Mouse (Mus musculus) hindbrain, embryonic 15.5 days (tissue): ENCODE measurements around the gene Mrpl19. TPM values are rescaled to one million over a fixed set of nuclear protein-coding genes. Genes with fewer than 3 reads are reported as not detected.

Experiments
- ATAC-seq: fragments of 200-750 bp; cut with Nextera tagmentation; 2 replicates; pipeline ENCODE4 v1.8.0; 2017; ENCODE audit warnings: low read depth, moderate number of reproducible peaks, moderate TSS enrichment; ENCODE audit not compliant: low FRiP score
- H3K27ac ChIP-seq: fragments of 300-500 bp; sonication (generic); replicated peaks from 2 replicates; pipeline ENCODE4 v1.5.1; 2015; ENCODE audit warnings: mild to moderate bottlenecking, inconsistent platforms
- H3K27me3 ChIP-seq: fragments of 300-500 bp; sonication (generic); 2 replicates; pipeline ENCODE4 v1.6.1; 2015; ENCODE audit warnings: control low read depth, inconsistent platforms
- H3K36me3 ChIP-seq: fragments of 300-500 bp; sonication (generic); 2 replicates; pipeline ENCODE4 v1.6.1; 2015; ENCODE audit warnings: control low read depth, inconsistent platforms
- H3K4me1 ChIP-seq: fragments of 300-500 bp; sonication (generic); replicated peaks from 2 replicates; pipeline ENCODE4 v1.6.1; 2015; ENCODE audit warnings: control low read depth, inconsistent platforms
- H3K4me2 ChIP-seq: fragments of 300-500 bp; sonication (generic); 2 replicates; pipeline ENCODE4 v1.6.1; 2015; ENCODE audit warnings: moderate library complexity, mild to moderate bottlenecking, inconsistent platforms
- H3K4me3 ChIP-seq: fragments of 300-500 bp; sonication (generic); 2 replicates; pipeline ENCODE4 v1.5.1; 2015; ENCODE audit warnings: mild to moderate bottlenecking, inconsistent platforms
- H3K9ac ChIP-seq: fragments of 300-500 bp; sonication (generic); 2 replicates; pipeline ENCODE4 v1.6.1; 2015; ENCODE audit warnings: inconsistent platforms
- H3K9me3 ChIP-seq: fragments of 300-500 bp; sonication (generic); 2 replicates; pipeline ENCODE4 v1.6.1; 2016; ENCODE audit warnings: control low read depth, inconsistent platforms
- WGBS: fragments of 180-500 bp; shearing (Covaris S2); methylation state at CpG from one replicate; pipeline ENCODE4 v1.1.7; 2015; 5-methylcytosine and 5-hydroxymethylcytosine counted together
- polyA plus RNA-seq: library from polyadenylated mRNA; unstranded; fragments of >200 nt; fragmentation: Nextera tagmentation; extraction: Ambion mirVana; gene quantifications from 2 replicates; pipeline ENCODE4 v1.2.1, GENCODE M21; 2015

The Mrpl19 gene
- polyA plus RNA-seq, 1 experiment from 2014 or later: 42.8 TPM

GRCm38 (mm10) chr6:81971196-81971595 lies 5.4 kb upstream of the Mrpl19 start:
- Histone ChIP-seq H3K9ac (no peak overlapping the region), H3K9me3 (no peaks in the 10 kb centered on the region), H3K4me3 (no peak overlapping the region), H3K36me3 (no peaks in the 10 kb centered on the region), H3K4me1 (no peaks in the 10 kb centered on the region), H3K27me3 (no peaks in the 10 kb centered on the region), H3K27ac (no peak overlapping the region), H3K4me2 (no peak overlapping the region)
- 85% methylated on average over 7 of the region's 7 CpGs for WGBS
- no peak for ATAC-seq

DNA sequence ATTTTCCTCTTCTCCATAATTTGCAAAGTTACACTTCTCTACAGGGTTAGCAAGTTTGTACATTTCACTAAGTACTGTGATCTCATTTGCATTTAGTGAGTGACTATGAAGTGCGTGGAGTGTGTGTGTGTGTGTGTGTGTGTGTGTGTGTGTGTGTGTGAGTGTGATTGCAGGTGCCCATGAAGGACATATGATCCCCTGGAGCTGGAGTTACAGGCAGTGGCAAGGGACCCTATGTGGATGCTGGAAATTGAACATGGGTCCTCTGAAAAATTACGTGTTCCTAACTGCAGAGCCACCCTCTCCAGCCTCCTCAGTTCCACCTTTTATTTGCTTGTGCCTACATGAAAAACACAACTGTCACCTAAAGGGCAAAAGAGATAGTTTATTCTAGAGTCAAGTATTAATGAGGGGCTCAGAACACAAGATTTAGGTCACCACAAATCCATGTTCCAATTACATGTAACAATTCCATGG lies 348 bp upstream of the Mrpl19 start:
- peaks cover 21% of the 10 kb centered on the region for H3K36me3 ChIP-seq
- H3K4me1 ChIP-seq: peaks cover 12% of the 10 kb centered on the region
- peak overlapping the region; percentile 66 for H3K4me2 ChIP-seq
- H3K27ac ChIP-seq: no peak overlapping the region
- no peaks in the 10 kb centered on the region for H3K9me3 ChIP-seq
- no peak overlapping the region for H3K9ac ChIP-seq
- WGBS: 42% methylated on average over 2 of the region's 2 CpGs
- peak; percentile 75 for ATAC-seq
- peak overlapping the region; percentile 97 for H3K4me3 ChIP-seq
- no peaks in the 10 kb centered on the region for H3K27me3 ChIP-seq

DNA sequence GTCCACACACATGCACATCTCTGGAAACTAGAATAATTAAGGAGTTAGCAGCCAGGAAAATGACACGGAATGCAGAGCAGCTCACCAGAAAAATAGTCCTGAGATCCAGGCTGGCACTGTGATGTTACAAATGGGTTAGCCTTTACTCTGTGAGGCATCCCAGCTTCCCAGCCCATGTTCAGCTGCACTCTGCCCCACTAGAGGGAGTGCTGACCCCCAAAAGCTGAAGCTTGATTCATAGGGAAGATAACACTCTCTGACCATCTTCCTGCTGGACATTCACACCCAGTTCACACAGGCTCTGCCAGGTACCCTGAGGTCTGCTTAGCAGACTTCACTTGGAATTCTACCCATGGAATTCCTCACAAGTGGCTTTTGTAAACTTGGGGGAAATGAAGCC lies 5.5 kb downstream of the Mrpl19 start:
- H3K36me3 ChIP-seq: peaks cover 68% of the 10 kb centered on the region
- no peaks in the 10 kb centered on the region for H3K9me3 ChIP-seq
- 89% methylated on average over 1 of the region's 1 CpGs for WGBS
- no peak overlapping the region for H3K4me3 ChIP-seq
- H3K4me1 ChIP-seq: peaks cover 9% of the 10 kb centered on the region
- ATAC-seq: no peak
- H3K27ac ChIP-seq: no peak overlapping the region
- H3K27me3 ChIP-seq: no peaks in the 10 kb centered on the region
- no peak overlapping the region for H3K4me2 ChIP-seq
- H3K9ac ChIP-seq: no peak overlapping the region

DNA sequence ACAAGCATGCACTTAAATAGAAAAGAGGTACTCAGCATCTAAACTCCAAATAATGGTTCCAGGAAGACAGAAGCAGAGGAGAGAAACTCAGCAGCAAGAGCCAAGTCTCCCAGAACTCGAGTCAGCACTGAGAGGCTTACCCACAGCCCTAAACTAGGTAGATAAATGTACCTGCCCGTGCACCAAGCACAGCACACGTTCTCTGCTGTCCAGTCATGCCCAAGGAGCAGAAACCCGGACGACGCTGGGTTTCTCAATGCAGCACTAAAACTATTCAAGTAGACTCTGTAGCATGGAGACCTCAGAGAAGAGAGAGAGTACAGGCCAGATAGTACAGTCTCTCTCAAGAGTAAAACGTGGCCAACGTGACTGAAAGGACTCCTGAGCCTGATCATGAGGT lies 5.9 kb downstream of the Mrpl19 start:
- WGBS: 94% methylated on average over 8 of the region's 8 CpGs
- Histone ChIP-seq H3K36me3 (peaks cover 71% of the 10 kb centered on the region), H3K27me3 (no peaks in the 10 kb centered on the region), H3K4me1 (peaks cover 5% of the 10 kb centered on the region), H3K27ac (no peak overlapping the region), H3K4me3 (no peak overlapping the region), H3K9ac (no peak overlapping the region), H3K4me2 (no peak overlapping the region), H3K9me3 (no peaks in the 10 kb centered on the region)
- ATAC-seq: no peak

DNA sequence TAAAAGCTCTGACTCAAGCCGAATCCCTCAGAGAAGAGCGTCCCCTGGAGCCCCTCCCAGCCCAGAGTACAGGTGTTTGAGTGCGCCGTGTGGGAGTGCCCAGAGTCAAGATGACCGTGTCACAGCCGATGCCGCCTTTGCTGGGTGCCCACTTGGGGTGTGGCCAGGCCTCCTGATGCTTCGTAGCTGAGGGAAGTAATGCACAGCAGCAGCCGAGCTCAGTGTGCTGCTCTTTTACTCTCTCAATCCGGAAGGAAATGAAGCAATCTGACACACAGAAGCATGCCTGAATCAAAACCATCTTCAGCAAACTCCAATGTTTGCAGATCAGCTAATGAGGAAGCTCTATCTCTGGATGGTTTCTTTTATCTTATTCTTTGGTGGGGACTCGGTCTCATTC lies 7.8 kb downstream of the Mrpl19 start:
- Histone ChIP-seq H3K27ac (no peak overlapping the region), H3K9ac (no peak overlapping the region), H3K4me1 (no peaks in the 10 kb centered on the region), H3K36me3 (peaks cover 69% of the 10 kb centered on the region), H3K4me2 (no peak overlapping the region), H3K9me3 (no peaks in the 10 kb centered on the region), H3K27me3 (no peaks in the 10 kb centered on the region), H3K4me3 (no peak overlapping the region)
- ATAC-seq: no peak
- 90% methylated on average over 11 of the region's 11 CpGs for WGBS

DNA sequence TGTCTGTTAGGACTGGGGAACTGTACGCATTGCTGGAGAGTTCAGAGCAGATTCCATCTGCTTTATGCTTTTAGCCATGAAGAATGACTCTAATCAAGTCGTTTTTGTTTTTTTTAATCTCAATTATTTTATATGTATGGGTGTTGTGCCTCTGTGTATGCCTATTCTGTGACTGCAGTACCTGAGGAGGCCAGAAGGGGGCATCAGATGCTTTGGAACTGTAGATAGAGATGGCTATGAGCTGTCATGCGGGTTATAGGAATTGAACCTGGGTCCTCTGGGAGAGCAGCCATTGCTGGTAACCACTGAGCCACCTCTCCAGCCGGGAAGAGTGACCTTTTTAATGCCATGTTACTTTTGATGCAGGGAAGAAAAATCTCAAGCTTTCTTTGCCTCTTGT lies 9.4 kb downstream of the Mrpl19 start:
- no peak overlapping the region for H3K4me3 ChIP-seq
- H3K4me2 ChIP-seq: no peak overlapping the region
- H3K4me1 ChIP-seq: no peaks in the 10 kb centered on the region
- WGBS: 92% methylated on average over 4 of the region's 4 CpGs
- no peak for ATAC-seq
- no peak overlapping the region for H3K27ac ChIP-seq
- no peaks in the 10 kb centered on the region for H3K9me3 ChIP-seq
- H3K36me3 ChIP-seq: peaks cover 61% of the 10 kb centered on the region
- H3K27me3 ChIP-seq: no peaks in the 10 kb centered on the region
- no peak overlapping the region for H3K9ac ChIP-seq

- H3K27ac ChIP-seq: no peak overlapping the region
- no peak for ATAC-seq
- H3K9me3 ChIP-seq: no peaks in the 10 kb centered on the region
- H3K4me3 ChIP-seq: no peak overlapping the region
- H3K9ac ChIP-seq: no peak overlapping the region
- 94% methylated on average over 5 of the region's 5 CpGs for WGBS
- no peaks in the 10 kb centered on the region for H3K4me1 ChIP-seq
- peaks cover 60% of the 10 kb centered on the region for H3K36me3 ChIP-seq
- H3K27me3 ChIP-seq: no peaks in the 10 kb centered on the region
- H3K4me2 ChIP-seq: no peak overlapping the region
These were observed 10.6 kb downstream of the Mrpl19 start for GRCm38 (mm10) chr6:81955133-81955532.

DNA sequence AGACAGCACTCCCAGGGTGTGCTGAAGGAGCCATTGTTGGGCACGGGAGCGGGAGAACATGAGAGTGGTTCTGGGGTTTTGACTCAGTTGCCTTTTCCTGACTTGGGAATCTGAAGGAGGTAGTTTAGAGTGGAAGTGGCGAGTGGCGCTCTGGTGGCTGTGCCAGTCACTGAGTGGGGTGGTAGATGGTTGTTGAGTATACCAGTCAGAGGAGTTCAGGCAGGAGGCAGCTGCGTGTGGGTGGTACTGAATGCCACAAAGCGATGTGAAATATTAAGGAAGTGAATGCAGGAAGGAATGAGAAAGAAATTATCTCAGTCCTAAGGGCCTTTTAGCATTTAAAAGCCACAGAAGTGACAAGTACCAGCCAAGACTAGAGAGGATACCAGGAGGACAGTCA lies 18.9 kb downstream of the Mrpl19 start:
- no peak overlapping the region for H3K9ac ChIP-seq
- no peak overlapping the region for H3K4me2 ChIP-seq
- no peak overlapping the region for H3K27ac ChIP-seq
- peaks cover 79% of the 10 kb centered on the region for H3K36me3 ChIP-seq
- H3K9me3 ChIP-seq: no peaks in the 10 kb centered on the region
- no peak overlapping the region for H3K4me3 ChIP-seq
- no peaks in the 10 kb centered on the region for H3K27me3 ChIP-seq
- WGBS: 98% methylated on average over 6 of the region's 6 CpGs
- no peaks in the 10 kb centered on the region for H3K4me1 ChIP-seq
- ATAC-seq: no peak

DNA sequence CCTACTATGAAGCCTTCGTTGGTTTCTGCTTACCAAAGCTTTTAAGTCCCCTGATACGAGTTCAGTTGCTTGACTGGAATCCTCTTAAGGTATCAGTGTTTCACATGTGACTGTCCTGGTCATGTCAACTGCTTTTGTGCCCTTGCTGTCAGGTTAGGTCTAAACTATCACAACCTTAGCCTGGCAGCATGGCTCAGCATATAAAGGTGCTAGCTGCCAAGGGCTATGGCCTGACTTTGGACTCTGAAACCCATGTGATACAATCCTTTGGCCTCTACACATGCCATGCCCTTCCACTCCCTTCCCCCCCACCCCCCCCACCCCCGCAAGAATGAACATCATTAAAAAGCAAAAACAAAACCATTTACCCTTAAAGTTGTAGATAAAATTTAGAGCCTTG lies 21.3 kb downstream of the Mrpl19 start:
- ATAC-seq: no peak
- Histone ChIP-seq H3K4me1 (no peaks in the 10 kb centered on the region), H3K27me3 (no peaks in the 10 kb centered on the region), H3K4me2 (no peak overlapping the region), H3K9me3 (no peaks in the 10 kb centered on the region), H3K9ac (no peak overlapping the region), H3K27ac (no peak overlapping the region), H3K36me3 (peaks cover 74% of the 10 kb centered on the region), H3K4me3 (no peak overlapping the region)
- 95% methylated on average over 3 of the region's 3 CpGs for WGBS

- H3K9me3 ChIP-seq: no peaks in the 10 kb centered on the region
- H3K4me3 ChIP-seq: no peak overlapping the region
- H3K4me1 ChIP-seq: no peaks in the 10 kb centered on the region
- no peak overlapping the region for H3K27ac ChIP-seq
- H3K36me3 ChIP-seq: peaks cover 69% of the 10 kb centered on the region
- no peaks in the 10 kb centered on the region for H3K27me3 ChIP-seq
- H3K9ac ChIP-seq: no peak overlapping the region
- 91% methylated on average over 2 of the region's 2 CpGs for WGBS
- no peak overlapping the region for H3K4me2 ChIP-seq
- no peak for ATAC-seq
These were observed 22.5 kb downstream of the Mrpl19 start for GRCm38 (mm10) chr6:81943281-81943680.

GRCm38 (mm10) chr6:81941718-81942117 lies 24.0 kb downstream of the Mrpl19 start:
- Histone ChIP-seq H3K27me3 (no peaks in the 10 kb centered on the region), H3K4me2 (no peak overlapping the region), H3K9ac (no peak overlapping the region), H3K4me3 (no peak overlapping the region), H3K4me1 (no peaks in the 10 kb centered on the region), H3K9me3 (no peaks in the 10 kb centered on the region), H3K27ac (no peak overlapping the region), H3K36me3 (peaks cover 69% of the 10 kb centered on the region)
- 92% methylated on average over 5 of the region's 5 CpGs for WGBS
- no peak for ATAC-seq

- H3K4me2 ChIP-seq: no peak overlapping the region
- 98% methylated on average over 3 of the region's 3 CpGs for WGBS
- no peaks in the 10 kb centered on the region for H3K9me3 ChIP-seq
- no peaks in the 10 kb centered on the region for H3K4me1 ChIP-seq
- peaks cover 62% of the 10 kb centered on the region for H3K36me3 ChIP-seq
- H3K27me3 ChIP-seq: no peaks in the 10 kb centered on the region
- no peak overlapping the region for H3K27ac ChIP-seq
- H3K4me3 ChIP-seq: no peak overlapping the region
- H3K9ac ChIP-seq: no peak overlapping the region
- no peak for ATAC-seq
These were observed 32.5 kb downstream of the Mrpl19 start for GRCm38 (mm10) chr6:81933281-81933680.

DNA sequence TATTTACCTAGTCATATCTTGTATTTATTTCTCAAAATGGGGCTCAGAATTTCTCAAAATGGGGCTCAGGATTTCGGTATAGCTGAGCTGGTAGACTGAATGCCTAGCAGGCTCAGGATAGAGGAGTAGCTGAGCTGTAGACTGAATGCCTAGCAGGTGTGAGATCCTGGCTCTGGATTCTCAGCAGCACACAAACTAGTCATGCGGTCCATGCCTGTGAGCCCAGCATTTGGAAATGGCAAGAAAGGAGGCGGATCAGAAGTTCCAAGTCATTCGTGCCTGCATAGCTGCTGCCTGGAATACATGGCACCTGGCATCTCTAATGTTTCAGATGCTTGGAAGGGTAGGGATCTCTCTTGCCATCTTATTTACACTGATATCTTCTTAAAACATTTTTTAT lies 36.4 kb downstream of the Mrpl19 start:
- H3K36me3 ChIP-seq: peaks cover 38% of the 10 kb centered on the region
- no peak overlapping the region for H3K27ac ChIP-seq
- H3K9me3 ChIP-seq: no peaks in the 10 kb centered on the region
- no peak overlapping the region for H3K4me3 ChIP-seq
- 93% methylated on average over 4 of the region's 4 CpGs for WGBS
- no peak overlapping the region for H3K9ac ChIP-seq
- H3K27me3 ChIP-seq: no peaks in the 10 kb centered on the region
- H3K4me2 ChIP-seq: no peak overlapping the region
- no peak for ATAC-seq
- peaks cover 10% of the 10 kb centered on the region for H3K4me1 ChIP-seq
